Mouse (Mus musculus) kidney, adult 2 months (tissue): ENCODE data around the gene Plekhs1.

Experiments
- CTCF ChIP-seq: fragments of 200-500 bp; conservative IDR thresholded peaks from 2 replicates; pipeline ENCODE4 v1.5.1; 2011; ENCODE audit warnings: low read depth, mild to moderate bottlenecking, control low read depth, low read length, moderate library complexity, mixed read lengths; ENCODE audit not compliant: insufficient read depth, insufficient read length
- POLR2A ChIP-seq: fragments of 200-500 bp; IDR thresholded peaks from one replicate; pipeline ENCODE4 v1.6.1; 2011; ENCODE audit warnings: low read depth, low read length, control low read depth

GRCm38 (mm10) chr19:56533291-56534071 is 72.0 kb downstream of the Plekhs1 start:
- TF ChIP-seq POLR2A (no peak), CTCF (no peak)
